Mouse (Mus musculus): ENCODE measurements at regions not wholly inside any gene's neighbourhood (a gene's known extent, or its start where the extent isn't known, plus 50 kb on each side); places are given as distances from the start of the nearest gene placed in this dataset.

- H3K36me3 ChIP-seq (replicated peaks; ENCODE audit: control insufficient read depth, insufficient read depth, low read depth, low read length): no peaks in the 10 kb centered on the region
- DNase-seq (ENCODE audit: low spot score): no peak
- no peak overlapping the region for H3K4me2 ChIP-seq (ENCODE audit: low read depth, low read length)
- no peak overlapping the region for H3K9ac ChIP-seq (replicated peaks; ENCODE audit: low read length)
- 91% methylated on average over 7 of the region's 7 CpGs for WGBS
- no peak overlapping the region for H3K27ac ChIP-seq (replicated peaks; ENCODE audit: low read depth, low read length)
- ATAC-seq (replicated peaks; ENCODE audit: insufficient number of reproducible peaks, low FRiP score, low TSS enrichment, low read depth): no peak
- H3K27me3 ChIP-seq (ENCODE audit: control insufficient read depth, insufficient read depth, low read length): no peaks in the 10 kb centered on the region
- peaks cover 3% of the 10 kb centered on the region; the same call in 1 of the 2 replicates for H3K4me1 ChIP-seq (ENCODE audit: control insufficient read depth, insufficient read depth, low read length)
- no peaks in the 10 kb centered on the region for H3K9me3 ChIP-seq (replicated peaks; ENCODE audit: control insufficient read depth, low read length)
- no peak overlapping the region for H3K4me3 ChIP-seq (ENCODE audit: low read depth, low read length)
These were observed 106.5 kb upstream of the Mkln1 start for GRCm38 (mm10) chr6:31292081-31292480.

GRCm38 (mm10) chr6:31293008-31293407, 105.5 kb upstream of the Mkln1 start:
- Histone ChIP-seq H3K9me3 (replicated peaks; ENCODE audit: control insufficient read depth, low read length) (no peaks in the 10 kb centered on the region), H3K4me1 (ENCODE audit: control insufficient read depth, insufficient read depth, low read length) (peaks cover 3% of the 10 kb centered on the region; the same call in 1 of the 2 replicates), H3K27ac (replicated peaks; ENCODE audit: low read depth, low read length) (no peak overlapping the region), H3K27me3 (ENCODE audit: control insufficient read depth, insufficient read depth, low read length) (no peaks in the 10 kb centered on the region), H3K36me3 (replicated peaks; ENCODE audit: control insufficient read depth, insufficient read depth, low read depth, low read length) (no peaks in the 10 kb centered on the region), H3K4me2 (ENCODE audit: low read depth, low read length) (no peak overlapping the region), H3K4me3 (ENCODE audit: low read depth, low read length) (no peak overlapping the region), H3K9ac (replicated peaks; ENCODE audit: low read length) (no peak overlapping the region)
- 50% methylated on average over 7 of the region's 7 CpGs for WGBS
- ATAC-seq (replicated peaks; ENCODE audit: insufficient number of reproducible peaks, low FRiP score, low TSS enrichment, low read depth) (no peak), DNase-seq (ENCODE audit: low spot score) (peak; percentile 58)

GRCm38 (mm10) chr6:31299395-31299794, 99.1 kb upstream of the Mkln1 start:
- no peak for ATAC-seq (replicated peaks; ENCODE audit: insufficient number of reproducible peaks, low FRiP score, low TSS enrichment, low read depth)
- Histone ChIP-seq H3K27ac (replicated peaks; ENCODE audit: low read depth, low read length) (no peak overlapping the region), H3K9me3 (replicated peaks; ENCODE audit: control insufficient read depth, low read length) (no peaks in the 10 kb centered on the region), H3K9ac (replicated peaks; ENCODE audit: low read length) (no peak overlapping the region), H3K36me3 (replicated peaks; ENCODE audit: control insufficient read depth, insufficient read depth, low read depth, low read length) (no peaks in the 10 kb centered on the region), H3K4me1 (ENCODE audit: control insufficient read depth, insufficient read depth, low read length) (no peaks in the 10 kb centered on the region), H3K27me3 (ENCODE audit: control insufficient read depth, insufficient read depth, low read length) (no peaks in the 10 kb centered on the region), H3K4me3 (ENCODE audit: low read depth, low read length) (no peak overlapping the region), H3K4me2 (ENCODE audit: low read depth, low read length) (no peak overlapping the region)
- WGBS: 92% methylated on average over 7 of the region's 7 CpGs
- no peak for DNase-seq (ENCODE audit: low spot score)

- Histone ChIP-seq H3K27ac (replicated peaks; ENCODE audit: low read depth, low read length) (no peak overlapping the region), H3K4me1 (ENCODE audit: control insufficient read depth, insufficient read depth, low read length) (no peaks in the 10 kb centered on the region), H3K36me3 (replicated peaks; ENCODE audit: control insufficient read depth, insufficient read depth, low read depth, low read length) (no peaks in the 10 kb centered on the region), H3K27me3 (ENCODE audit: control insufficient read depth, insufficient read depth, low read length) (no peaks in the 10 kb centered on the region), H3K9ac (replicated peaks; ENCODE audit: low read length) (no peak overlapping the region), H3K4me3 (ENCODE audit: low read depth, low read length) (no peak overlapping the region), H3K4me2 (ENCODE audit: low read depth, low read length) (no peak overlapping the region), H3K9me3 (replicated peaks; ENCODE audit: control insufficient read depth, low read length) (no peaks in the 10 kb centered on the region)
- WGBS: 71% methylated on average over 5 of the region's 5 CpGs
- DNase-seq (ENCODE audit: low spot score) (no peak), ATAC-seq (replicated peaks; ENCODE audit: insufficient number of reproducible peaks, low FRiP score, low TSS enrichment, low read depth) (no peak)
These were observed 92.8 kb upstream of the Mkln1 start for GRCm38 (mm10) chr6:31305736-31306135.

GRCm38 (mm10) chr6:31307047-31307633, 91.4 kb upstream of the Mkln1 start:
- Histone ChIP-seq H3K36me3 (replicated peaks; ENCODE audit: control insufficient read depth, insufficient read depth, low read depth, low read length) (no peaks in the 10 kb centered on the region), H3K9me3 (replicated peaks; ENCODE audit: control insufficient read depth, low read length) (no peaks in the 10 kb centered on the region), H3K4me2 (ENCODE audit: low read depth, low read length) (no peak overlapping the region), H3K4me1 (ENCODE audit: control insufficient read depth, insufficient read depth, low read length) (no peaks in the 10 kb centered on the region), H3K4me3 (ENCODE audit: low read depth, low read length) (no peak overlapping the region), H3K27ac (replicated peaks; ENCODE audit: low read depth, low read length) (no peak overlapping the region), H3K27me3 (ENCODE audit: control insufficient read depth, insufficient read depth, low read length) (no peaks in the 10 kb centered on the region), H3K9ac (replicated peaks; ENCODE audit: low read length) (no peak overlapping the region)
- no peak for ATAC-seq (replicated peaks; ENCODE audit: insufficient number of reproducible peaks, low FRiP score, low TSS enrichment, low read depth)
- peak; percentile 58 for DNase-seq (ENCODE audit: low spot score)
- WGBS: 69% methylated on average over 5 of the region's 5 CpGs

GRCm38 (mm10) chr6:31307899-31308298, 90.6 kb upstream of the Mkln1 start:
- H3K4me2 ChIP-seq (ENCODE audit: low read depth, low read length): no peak overlapping the region
- H3K9ac ChIP-seq (replicated peaks; ENCODE audit: low read length): no peak overlapping the region
- ATAC-seq (replicated peaks; ENCODE audit: insufficient number of reproducible peaks, low FRiP score, low TSS enrichment, low read depth) (no peak), DNase-seq (ENCODE audit: low spot score) (no peak)
- H3K36me3 ChIP-seq (replicated peaks; ENCODE audit: control insufficient read depth, insufficient read depth, low read depth, low read length): no peaks in the 10 kb centered on the region
- no peaks in the 10 kb centered on the region for H3K4me1 ChIP-seq (ENCODE audit: control insufficient read depth, insufficient read depth, low read length)
- no peak overlapping the region for H3K4me3 ChIP-seq (ENCODE audit: low read depth, low read length)
- 27% methylated on average over 4 of the region's 4 CpGs for WGBS
- H3K27me3 ChIP-seq (ENCODE audit: control insufficient read depth, insufficient read depth, low read length): no peaks in the 10 kb centered on the region
- no peak overlapping the region for H3K27ac ChIP-seq (replicated peaks; ENCODE audit: low read depth, low read length)
- no peaks in the 10 kb centered on the region for H3K9me3 ChIP-seq (replicated peaks; ENCODE audit: control insufficient read depth, low read length)

- DNase-seq (ENCODE audit: low spot score) (no peak), ATAC-seq (replicated peaks; ENCODE audit: insufficient number of reproducible peaks, low FRiP score, low TSS enrichment, low read depth) (no peak)
- Histone ChIP-seq H3K27ac (replicated peaks; ENCODE audit: low read depth, low read length) (no peak overlapping the region), H3K9ac (replicated peaks; ENCODE audit: low read length) (no peak overlapping the region), H3K9me3 (replicated peaks; ENCODE audit: control insufficient read depth, low read length) (no peaks in the 10 kb centered on the region), H3K4me1 (ENCODE audit: control insufficient read depth, insufficient read depth, low read length) (no peaks in the 10 kb centered on the region), H3K27me3 (ENCODE audit: control insufficient read depth, insufficient read depth, low read length) (no peaks in the 10 kb centered on the region), H3K4me2 (ENCODE audit: low read depth, low read length) (no peak overlapping the region), H3K36me3 (replicated peaks; ENCODE audit: control insufficient read depth, insufficient read depth, low read depth, low read length) (no peaks in the 10 kb centered on the region), H3K4me3 (ENCODE audit: low read depth, low read length) (no peak overlapping the region)
- 83% methylated on average over 5 of the region's 5 CpGs for WGBS
These were observed 87.9 kb upstream of the Mkln1 start for GRCm38 (mm10) chr6:31310660-31311059.

GRCm38 (mm10) chr6:31313869-31314470, 84.6 kb upstream of the Mkln1 start:
- no peaks in the 10 kb centered on the region for H3K27me3 ChIP-seq (ENCODE audit: control insufficient read depth, insufficient read depth, low read length)
- no peaks in the 10 kb centered on the region for H3K9me3 ChIP-seq (replicated peaks; ENCODE audit: control insufficient read depth, low read length)
- no peak overlapping the region for H3K4me3 ChIP-seq (ENCODE audit: low read depth, low read length)
- no peak overlapping the region for H3K4me2 ChIP-seq (ENCODE audit: low read depth, low read length)
- H3K36me3 ChIP-seq (replicated peaks; ENCODE audit: control insufficient read depth, insufficient read depth, low read depth, low read length): no peaks in the 10 kb centered on the region
- ATAC-seq (replicated peaks; ENCODE audit: insufficient number of reproducible peaks, low FRiP score, low TSS enrichment, low read depth): no peak
- no peaks in the 10 kb centered on the region for H3K4me1 ChIP-seq (ENCODE audit: control insufficient read depth, insufficient read depth, low read length)
- H3K9ac ChIP-seq (replicated peaks; ENCODE audit: low read length): no peak overlapping the region
- DNase-seq (ENCODE audit: low spot score): no peak
- WGBS: 58% methylated on average over 5 of the region's 5 CpGs
- H3K27ac ChIP-seq (replicated peaks; ENCODE audit: low read depth, low read length): no peak overlapping the region
